Mouse (Mus musculus) lung, embryonic 14.5 days (tissue): ENCODE results near the gene Mapkapk3. TPM values are rescaled to one million over a fixed set of nuclear protein-coding genes. Genes with fewer than 3 reads are reported as not detected.
A peak's percentile ranks its signal among the peaks of the same experiment; 100 is the strongest.

Experiments used
- ATAC-seq: fragments of 200-750 bp; cut with Nextera tagmentation; 2 replicates; pipeline ENCODE4 v1.8.0; 2017; ENCODE audit warnings: mild to moderate bottlenecking, moderate TSS enrichment, moderate library complexity; ENCODE audit not compliant: insufficient read depth
- DNase-seq: peaks from one replicate; pipeline ENCODE4 v3.0.0-alpha.2; 2015
- H3K27ac ChIP-seq: fragments of 300-500 bp; sonication (generic); 2 replicates; pipeline ENCODE4 v1.5.1; 2014; ENCODE audit warnings: low read depth, mild to moderate bottlenecking, moderate library complexity
- H3K27me3 ChIP-seq: fragments of 300-500 bp; sonication (generic); 2 replicates; pipeline ENCODE4 v1.6.1; 2014; ENCODE audit warnings: low read length, control low read depth; ENCODE audit not compliant: insufficient read depth
- H3K36me3 ChIP-seq: fragments of 300-500 bp; sonication (generic); 2 replicates; pipeline ENCODE4 v1.6.1; 2014; ENCODE audit warnings: control low read depth; ENCODE audit not compliant: insufficient read depth
- H3K4me1 ChIP-seq: fragments of 300-500 bp; sonication (generic); 2 replicates; pipeline ENCODE4 v1.6.1; 2014; ENCODE audit warnings: antibody characterized with exemption, control low read depth; ENCODE audit not compliant: insufficient read depth
- H3K4me2 ChIP-seq: fragments of 300-500 bp; sonication (generic); 2 replicates; pipeline ENCODE4 v1.6.1; 2014; ENCODE audit warnings: mild to moderate bottlenecking
- H3K4me3 ChIP-seq: fragments of 300-500 bp; sonication (generic); 2 replicates; pipeline ENCODE4 v1.5.1; 2014; ENCODE audit warnings: low read depth, low read length
- H3K9ac ChIP-seq: fragments of 300-500 bp; sonication (generic); 2 replicates; pipeline ENCODE4 v1.6.1; 2014
- H3K9me3 ChIP-seq: fragments of 300-500 bp; sonication (generic); 2 replicates; pipeline ENCODE4 v1.6.1; 2016; ENCODE audit warnings: low read depth, low read length, control low read depth
- CTCF ChIP-seq: IDR thresholded peaks from 2 replicates; pipeline ENCODE4 v1.5.1; 2016; ENCODE audit warnings: antibody characterized with exemption, low read depth
- WGBS: fragments of 180-500 bp; shearing (Covaris S2); extraction: QIAGEN DNeasy Blood & Tissue Kit; methylation state at CpG from one replicate; pipeline ENCODE4 v1.1.7; 2014; 5-methylcytosine and 5-hydroxymethylcytosine counted together
- polyA plus RNA-seq: library from polyadenylated mRNA; unstranded; fragments of >200 nt; fragmentation: Nextera tagmentation; extraction: Ambion mirVana; gene quantifications from 2 replicates; pipeline ENCODE4 v1.2.1, GENCODE M21; 2014

Gene Mapkapk3
- polyA plus RNA-seq, 1 experiment from 2014 or later, result 8.3 TPM

GRCm38 (mm10) chr9:107298059-107298780, 8.5 kb upstream of the Mapkapk3 start:
- Histone ChIP-seq H3K4me3 (peak overlapping the region; percentile 62), H3K4me1 (peaks cover 12% of the 10 kb centered on the region; the same call in 1 of the 2 replicates), H3K36me3 (peaks cover 23% of the 10 kb centered on the region), H3K4me2 (peak overlapping the region; percentile 98), H3K27ac (peak overlapping the region; percentile 9; the same call in 1 of the 2 replicates), H3K27me3 (no peaks in the 10 kb centered on the region), H3K9ac (no peak overlapping the region), H3K9me3 (no peaks in the 10 kb centered on the region)
- ATAC-seq (no peak), DNase-seq (no peak)
- WGBS, result 68% methylated on average over 8 of the region's 8 CpGs
- no peak for TF ChIP-seq CTCF

- peak overlapping the region; percentile 62 for H3K4me3 ChIP-seq
- no peak for TF ChIP-seq CTCF
- H3K9me3 ChIP-seq, result no peaks in the 10 kb centered on the region
Observed at GRCm38 (mm10) chr9:107297658-107298057, 8.0 kb upstream of the Mapkapk3 start.

GRCm38 (mm10) chr9:107297059-107297458, 7.4 kb upstream of the Mapkapk3 start:
- H3K4me2 ChIP-seq, result peak overlapping the region; percentile 98
- WGBS, result 3% methylated on average over 16 of the region's 16 CpGs
- no peaks in the 10 kb centered on the region for H3K27me3 ChIP-seq
- peak; percentile 14 for ATAC-seq
- H3K9ac ChIP-seq, result peak overlapping the region; percentile 70
- DNase-seq, result peak; percentile 43
- TF ChIP-seq CTCF, result no peak
- peak overlapping the region; percentile 62 for H3K4me3 ChIP-seq
- H3K4me1 ChIP-seq, result peaks cover 12% of the 10 kb centered on the region; the same call in 1 of the 2 replicates
- H3K27ac ChIP-seq, result peak overlapping the region; percentile 58
- H3K36me3 ChIP-seq, result peaks cover 22% of the 10 kb centered on the region
- no peaks in the 10 kb centered on the region for H3K9me3 ChIP-seq

More at GRCm38 (mm10) chr9:107297658-107298057, 8.0 kb upstream of the Mapkapk3 start:
- Histone ChIP-seq H3K4me1 (peaks cover 12% of the 10 kb centered on the region; the same call in 1 of the 2 replicates), H3K36me3 (peaks cover 23% of the 10 kb centered on the region), H3K27me3 (no peaks in the 10 kb centered on the region), H3K9ac (peak overlapping the region; percentile 70), H3K27ac (peak overlapping the region; percentile 9; the same call in 1 of the 2 replicates), H3K4me2 (peak overlapping the region; percentile 98)
- WGBS, result 69% methylated on average over 4 of the region's 4 CpGs
- ATAC-seq (no peak), DNase-seq (no peak)

GRCm38 (mm10) chr9:107296501-107296965, 6.9 kb upstream of the Mapkapk3 start:
- H3K4me1 ChIP-seq, result peaks cover 12% of the 10 kb centered on the region; the same call in 1 of the 2 replicates
- peak overlapping the region; percentile 71 for H3K27ac ChIP-seq
- peak overlapping the region; percentile 98 for H3K4me2 ChIP-seq
- H3K4me3 ChIP-seq, result peak overlapping the region; percentile 62
- no peaks in the 10 kb centered on the region for H3K9me3 ChIP-seq
- under 1% methylated on average over 31 of the region's 31 CpGs for WGBS
- TF ChIP-seq CTCF, result no peak
- ATAC-seq (peak; percentile 98), DNase-seq (peak; percentile 98)
- peaks cover 17% of the 10 kb centered on the region for H3K36me3 ChIP-seq
- peak overlapping the region; percentile 70 for H3K9ac ChIP-seq
- H3K27me3 ChIP-seq, result no peaks in the 10 kb centered on the region

- ATAC-seq (peak; percentile 50), DNase-seq (no peak)
- WGBS, result under 1% methylated on average over 13 of the region's 14 CpGs
- no peaks in the 10 kb centered on the region for H3K9me3 ChIP-seq
- peak overlapping the region; percentile 98 for H3K4me2 ChIP-seq
- peaks cover 12% of the 10 kb centered on the region; the same call in 1 of the 2 replicates for H3K4me1 ChIP-seq
- H3K4me3 ChIP-seq, result peak overlapping the region; percentile 62
- no peak for TF ChIP-seq CTCF
- peak overlapping the region; percentile 71 for H3K27ac ChIP-seq
- no peaks in the 10 kb centered on the region for H3K27me3 ChIP-seq
- peaks cover 12% of the 10 kb centered on the region for H3K36me3 ChIP-seq
- H3K9ac ChIP-seq, result peak overlapping the region; percentile 46; the same call in 1 of the 2 replicates
Observed at GRCm38 (mm10) chr9:107296041-107296440, 6.4 kb upstream of the Mapkapk3 start.

- DNase-seq (no peak), ATAC-seq (no peak)
- H3K36me3 ChIP-seq, result peaks cover 9% of the 10 kb centered on the region
- no peaks in the 10 kb centered on the region for H3K27me3 ChIP-seq
- H3K9ac ChIP-seq, result peak within 1 kb of the TSS; percentile 70
- peak within 1 kb of the TSS; percentile 62 for H3K4me3 ChIP-seq
- H3K4me2 ChIP-seq, result peak within 1 kb of the TSS; percentile 98
- peak within 1 kb of the TSS; percentile 71 for H3K27ac ChIP-seq
- no peaks in the 10 kb centered on the region for H3K9me3 ChIP-seq
- no peak for TF ChIP-seq CTCF
- peaks cover 12% of the 10 kb centered on the region; the same call in 1 of the 2 replicates for H3K4me1 ChIP-seq
Observed at GRCm38 (mm10) chr9:107296016-107296040, 6.2 kb upstream of the Mapkapk3 start, which contains the start of gene Cish. Gene Cish, plus strand, starts transcription at chr9:107296026.

- no peak for TF ChIP-seq CTCF
- Histone ChIP-seq H3K4me1 (peaks cover 12% of the 10 kb centered on the region; the same call in 1 of the 2 replicates), H3K27ac (peak overlapping the region; percentile 71; the same call in 1 of the 2 replicates), H3K9me3 (no peaks in the 10 kb centered on the region), H3K4me3 (peak overlapping the region; percentile 62), H3K36me3 (peaks cover 7% of the 10 kb centered on the region; the same call in 1 of the 2 replicates), H3K4me2 (peak overlapping the region; percentile 98), H3K27me3 (no peaks in the 10 kb centered on the region), H3K9ac (no peak overlapping the region)
- WGBS, result 35% methylated on average over 4 of the region's 4 CpGs
- DNase-seq, result no peak
- ATAC-seq, result no peak
Observed at GRCm38 (mm10) chr9:107295616-107296015, 5.9 kb upstream of the Mapkapk3 start.
